Mouse (Mus musculus) left cerebral cortex, adult 11 months (tissue): ENCODE measurements around the gene Lipa.
A peak's percentile ranks its signal among the peaks of the same experiment; 100 is the strongest.

Source experiments
- DNase-seq: peaks from one replicate; pipeline ENCODE4 v3.0.0; 2022; ENCODE audit warnings: low spot score

The Lipa gene

GRCm38 (mm10) chr19:34526941-34527682 is at the start of gene Lipa:
Lipa (minus strand) TSS chr19:34527474.
- peak; percentile 88 for DNase-seq

GRCm38 (mm10) chr19:34573650-34574049 is 46.4 kb upstream of the Lipa start:
- DNase-seq, result no peak

GRCm38 (mm10) chr19:34571080-34571479 is 43.8 kb upstream of the Lipa start:
- no peak for DNase-seq

- no peak for DNase-seq
Measured at GRCm38 (mm10) chr19:34569896-34570476, 42.7 kb upstream of the Lipa start.

GRCm38 (mm10) chr19:34568988-34569895 is 42.0 kb upstream of the Lipa start:
- no peak for DNase-seq

- no peak for DNase-seq
Measured at GRCm38 (mm10) chr19:34566178-34566784, 39.0 kb upstream of the Lipa start.

GRCm38 (mm10) chr19:34562556-34562955 is 35.3 kb upstream of the Lipa start:
- no peak for DNase-seq

- no peak for DNase-seq
Measured at GRCm38 (mm10) chr19:34556621-34557020, 29.3 kb upstream of the Lipa start.

GRCm38 (mm10) chr19:34554061-34554460 is 26.8 kb upstream of the Lipa start:
- DNase-seq, result no peak

- DNase-seq, result no peak
Measured at GRCm38 (mm10) chr19:34553522-34553921, 26.2 kb upstream of the Lipa start.

- DNase-seq, result no peak
Measured at GRCm38 (mm10) chr19:34553021-34553420, 25.7 kb upstream of the Lipa start.

- no peak for DNase-seq
Measured at GRCm38 (mm10) chr19:34551981-34552380, 24.7 kb upstream of the Lipa start.

GRCm38 (mm10) chr19:34550534-34551223 is 23.4 kb upstream of the Lipa start, which contains the start of gene Ifit2:
Ifit2 (plus strand) TSS chr19:34550694.
- DNase-seq, result peak; percentile 50

GRCm38 (mm10) chr19:34550205-34550533 is 22.9 kb upstream of the Lipa start:
- DNase-seq, result no peak

GRCm38 (mm10) chr19:34547976-34548375 is 20.7 kb upstream of the Lipa start:
- DNase-seq, result peak; percentile 50

- no peak for DNase-seq
Measured at GRCm38 (mm10) chr19:34546211-34546610, 18.9 kb upstream of the Lipa start.

- DNase-seq, result no peak
Measured at GRCm38 (mm10) chr19:34539422-34539821, 12.1 kb upstream of the Lipa start.

- DNase-seq, result no peak
Measured at GRCm38 (mm10) chr19:34532061-34532751, 4.9 kb upstream of the Lipa start.

GRCm38 (mm10) chr19:34526321-34526923 is 852 bp downstream of the Lipa start:
- DNase-seq, result no peak

- no peak for DNase-seq
Measured at GRCm38 (mm10) chr19:34524646-34525045, 2.6 kb downstream of the Lipa start.
